Mouse (Mus musculus) stomach, embryonic 16.5 days (tissue): ENCODE results near the gene Tmem218. TPM values are rescaled to one million over a fixed set of nuclear protein-coding genes. Genes with fewer than 3 reads are reported as not detected.

Experiments used
- ATAC-seq: fragments of 200-750 bp; cut with Nextera tagmentation; 2 replicates; pipeline ENCODE4 v1.8.0; 2017; ENCODE audit warnings: moderate number of reproducible peaks, moderate TSS enrichment; ENCODE audit not compliant: insufficient read depth, low FRiP score
- H3K27ac ChIP-seq: fragments of 300-500 bp; sonication (generic); 2 replicates; pipeline ENCODE4 v1.5.1; 2014; ENCODE audit warnings: low read length
- H3K27me3 ChIP-seq: fragments of 300-500 bp; sonication (generic); 2 replicates; pipeline ENCODE4 v1.6.1; 2014; ENCODE audit warnings: low read length, control low read depth, mixed read lengths; ENCODE audit not compliant: control insufficient read depth, insufficient read depth
- H3K36me3 ChIP-seq: fragments of 300-500 bp; sonication (generic); 2 replicates; pipeline ENCODE4 v1.6.1; 2014; ENCODE audit warnings: low read length; ENCODE audit not compliant: control insufficient read depth, insufficient read depth
- H3K4me1 ChIP-seq: fragments of 300-500 bp; sonication (generic); 2 replicates; pipeline ENCODE4 v1.6.1; 2014; ENCODE audit warnings: low read length, control low read depth, mixed read lengths; ENCODE audit not compliant: control insufficient read depth, insufficient read depth
- H3K4me2 ChIP-seq: fragments of 300-500 bp; sonication (generic); 2 replicates; pipeline ENCODE4 v1.6.1; 2014; ENCODE audit warnings: low read depth, low read length, mixed read lengths
- H3K4me3 ChIP-seq: fragments of 300-500 bp; sonication (generic); replicated peaks from 2 replicates; pipeline ENCODE4 v1.5.1; 2014; ENCODE audit warnings: mild to moderate bottlenecking, low read length
- H3K9ac ChIP-seq: fragments of 300-500 bp; sonication (generic); 2 replicates; pipeline ENCODE4 v1.6.1; 2014; ENCODE audit warnings: low read length
- H3K9me3 ChIP-seq: fragments of 300-500 bp; sonication (generic); replicated peaks from 2 replicates; pipeline ENCODE4 v1.6.1; 2016; ENCODE audit warnings: low read length, control low read depth; ENCODE audit not compliant: control insufficient read depth
- WGBS: fragments of 180-500 bp; shearing (Covaris S2); extraction: QIAGEN DNeasy Blood & Tissue Kit; methylation state at CpG from one replicate; pipeline ENCODE4 v1.1.7; 2014; 5-methylcytosine and 5-hydroxymethylcytosine counted together
- polyA plus RNA-seq: library from polyadenylated mRNA; unstranded; fragments of >200 nt; fragmentation: Nextera tagmentation; extraction: Ambion mirVana; gene quantifications from 2 replicates; pipeline ENCODE4 v1.2.1, GENCODE M21; 2015

The Tmem218 gene
- polyA plus RNA-seq, 1 experiment from 2014 or later, result 9.8 TPM

- H3K9me3 ChIP-seq, result no peaks in the 10 kb centered on the region
- no peak overlapping the region for H3K27ac ChIP-seq
- H3K4me2 ChIP-seq, result no peak overlapping the region
- no peak overlapping the region for H3K9ac ChIP-seq
- H3K36me3 ChIP-seq, result no peaks in the 10 kb centered on the region
- H3K27me3 ChIP-seq, result no peaks in the 10 kb centered on the region
- no peak overlapping the region for H3K4me3 ChIP-seq
- no peak for ATAC-seq
- no peaks in the 10 kb centered on the region for H3K4me1 ChIP-seq
- 85% methylated on average over 8 of the region's 8 CpGs for WGBS
These were observed 12.7 kb downstream of the Tmem218 start for GRCm38 (mm10) chr9:37220755-37221154.

- H3K27ac ChIP-seq, result no peak overlapping the region
- no peaks in the 10 kb centered on the region for H3K9me3 ChIP-seq
- no peak overlapping the region for H3K4me2 ChIP-seq
- no peaks in the 10 kb centered on the region for H3K36me3 ChIP-seq
- H3K9ac ChIP-seq, result no peak overlapping the region
- no peak for ATAC-seq
- 88% methylated on average over 1 of the region's 1 CpGs for WGBS
- H3K4me1 ChIP-seq, result no peaks in the 10 kb centered on the region
- H3K4me3 ChIP-seq, result no peak overlapping the region
- no peaks in the 10 kb centered on the region for H3K27me3 ChIP-seq
These were observed 17.6 kb downstream of the Tmem218 start for GRCm38 (mm10) chr9:37225581-37225980.

DNA sequence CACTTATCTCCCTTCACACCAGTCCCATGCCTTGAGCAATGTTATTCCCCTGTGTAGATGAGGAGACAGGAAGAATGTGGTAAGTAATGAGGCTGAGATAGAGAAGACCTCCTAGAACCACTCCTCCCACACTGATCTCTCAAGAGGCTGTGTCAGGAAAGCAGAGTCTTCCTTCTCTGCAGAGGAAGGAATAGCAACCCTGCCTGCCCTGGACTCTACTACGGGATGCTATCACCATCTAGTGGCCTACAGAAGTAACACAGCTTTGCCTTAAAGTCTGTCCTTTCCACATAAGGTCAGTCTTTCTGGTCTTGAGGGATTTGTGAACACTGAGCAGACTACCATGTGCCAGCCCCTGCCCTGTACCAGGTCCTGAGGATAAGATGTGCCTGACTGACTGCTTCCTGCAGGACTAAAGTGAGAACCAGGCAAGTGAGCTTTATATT lies 21.9 kb downstream of the Tmem218 start:
- 0% methylated on average over 1 of the region's 1 CpGs for WGBS
- H3K27me3 ChIP-seq, result no peaks in the 10 kb centered on the region
- ATAC-seq, result peak; percentile 59

GRCm38 (mm10) chr9:37230486-37231195 lies 22.6 kb downstream of the Tmem218 start:
- 0 out of 2 replicates have a peak, but pooled peaks cover 2% of the 10 kb centered on the region for H3K4me1 ChIP-seq
- H3K27me3 ChIP-seq, result no peaks in the 10 kb centered on the region
- H3K27ac ChIP-seq, result no peak overlapping the region
- no peak overlapping the region for H3K9ac ChIP-seq
- H3K4me2 ChIP-seq, result no peak overlapping the region
- no peak for ATAC-seq
- H3K36me3 ChIP-seq, result no peaks in the 10 kb centered on the region
- WGBS, result 90% methylated on average over 9 of the region's 9 CpGs
- no peak overlapping the region for H3K4me3 ChIP-seq
- no peaks in the 10 kb centered on the region for H3K9me3 ChIP-seq

More for the DNA sequence above, 21.9 kb downstream of the Tmem218 start:
- Histone ChIP-seq H3K4me2 (no peak overlapping the region), H3K4me3 (no peak overlapping the region), H3K9ac (no peak overlapping the region), H3K27ac (no peak overlapping the region), H3K36me3 (no peaks in the 10 kb centered on the region), H3K9me3 (no peaks in the 10 kb centered on the region), H3K4me1 (no peaks in the 10 kb centered on the region)

DNA sequence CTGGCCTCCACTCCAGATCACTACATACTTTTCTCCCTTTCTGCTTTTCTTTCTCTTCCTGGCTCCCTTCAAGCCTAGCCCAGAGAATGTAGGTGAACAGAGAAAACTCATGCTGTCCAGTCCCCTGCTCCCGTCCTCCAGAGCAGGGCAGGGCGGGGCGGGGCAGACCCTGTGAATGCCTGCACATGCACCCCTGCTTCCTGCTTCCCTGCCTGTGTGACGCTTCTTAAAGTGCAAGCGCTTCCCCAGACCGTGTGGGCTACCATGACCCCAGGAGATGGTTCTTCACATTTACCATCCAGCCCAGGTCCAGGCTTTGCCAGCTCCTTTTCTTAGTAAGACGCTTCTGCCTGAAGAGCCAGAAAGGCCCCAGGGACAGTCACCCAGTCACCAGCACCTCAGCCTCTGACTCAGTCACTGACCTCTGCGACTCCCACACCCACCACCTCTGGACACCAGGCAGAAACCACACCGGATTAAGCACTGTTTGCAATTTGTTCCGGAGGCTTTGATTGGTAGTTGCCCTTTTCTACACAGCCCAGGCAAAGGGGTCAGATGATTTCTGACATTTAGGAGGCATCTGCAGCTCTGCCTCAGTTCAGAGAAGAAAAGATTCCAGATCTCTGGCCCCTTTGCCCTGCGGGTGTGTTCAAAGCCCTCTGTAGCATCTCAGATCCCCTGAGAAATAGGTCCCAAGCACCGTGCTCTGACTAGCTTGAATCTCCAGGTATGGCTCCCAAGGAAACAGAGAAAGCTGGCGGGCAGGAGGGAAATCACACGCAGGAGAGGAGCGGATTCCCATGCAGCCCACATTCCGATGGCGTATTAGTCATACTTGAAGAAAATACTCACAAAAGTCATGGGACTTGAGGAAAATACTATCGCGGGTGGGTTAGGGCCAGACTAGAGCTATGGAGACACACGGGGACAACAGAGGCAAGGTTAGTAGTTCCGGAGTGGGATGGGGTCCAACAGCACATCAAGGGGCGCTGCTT lies 24.5 kb downstream of the Tmem218 start:
- Histone ChIP-seq H3K4me1 (0 out of 2 replicates have a peak, but pooled peaks cover 3% of the 10 kb centered on the region), H3K9me3 (no peaks in the 10 kb centered on the region), H3K27me3 (no peaks in the 10 kb centered on the region), H3K36me3 (no peaks in the 10 kb centered on the region), H3K27ac (no peak overlapping the region), H3K4me3 (no peak overlapping the region), H3K4me2 (no peak overlapping the region), H3K9ac (no peak overlapping the region)
- WGBS, result 68% methylated on average over 22 of the region's 22 CpGs
- no peak for ATAC-seq

DNA sequence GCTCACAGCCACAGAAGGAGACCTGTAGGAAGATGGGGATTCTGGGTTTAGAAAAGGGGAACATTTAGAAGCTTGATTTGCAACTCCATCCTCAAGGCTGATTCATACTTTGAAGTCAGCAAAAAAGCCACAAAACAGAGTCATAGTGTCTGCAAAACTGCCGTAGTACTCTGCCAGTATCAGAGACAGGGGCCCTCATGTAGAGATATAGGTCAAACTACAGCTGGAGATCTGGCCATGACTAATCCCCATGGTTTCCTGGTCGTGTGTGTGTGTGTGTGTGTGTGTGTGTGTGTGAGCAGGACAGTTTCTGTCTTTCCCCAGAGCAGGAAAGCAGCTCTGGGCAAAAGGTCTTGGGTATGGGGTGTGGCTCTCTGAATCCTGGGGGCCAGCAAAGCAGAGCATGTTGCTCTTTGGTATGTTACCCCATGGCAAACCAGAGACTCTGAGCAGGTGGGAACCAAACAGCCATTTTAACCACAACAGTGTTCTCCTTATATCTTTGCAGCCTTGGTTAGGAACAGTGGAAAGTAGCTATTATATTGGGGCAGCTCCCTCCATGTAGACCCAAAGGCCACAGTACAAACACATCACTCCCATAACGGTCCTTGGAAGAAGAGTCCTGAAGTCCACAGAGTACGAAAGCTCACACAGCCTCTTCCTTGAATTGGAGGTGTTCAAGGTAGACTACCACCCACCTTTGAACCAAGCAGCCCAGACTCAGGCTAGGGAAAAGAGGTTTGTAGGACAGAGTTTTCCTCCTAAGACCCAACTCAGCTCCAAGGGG lies 28.1 kb downstream of the Tmem218 start:
- Histone ChIP-seq H3K4me1 (0 out of 2 replicates have a peak, but pooled peaks cover 3% of the 10 kb centered on the region), H3K27ac (no peak overlapping the region), H3K9ac (no peak overlapping the region), H3K36me3 (no peaks in the 10 kb centered on the region), H3K9me3 (no peaks in the 10 kb centered on the region), H3K4me2 (no peak overlapping the region), H3K4me3 (no peak overlapping the region), H3K27me3 (no peaks in the 10 kb centered on the region)
- WGBS, result 59% methylated on average over 4 of the region's 4 CpGs
- ATAC-seq, result peak; percentile 37; the same call in 1 of the 2 replicates

DNA sequence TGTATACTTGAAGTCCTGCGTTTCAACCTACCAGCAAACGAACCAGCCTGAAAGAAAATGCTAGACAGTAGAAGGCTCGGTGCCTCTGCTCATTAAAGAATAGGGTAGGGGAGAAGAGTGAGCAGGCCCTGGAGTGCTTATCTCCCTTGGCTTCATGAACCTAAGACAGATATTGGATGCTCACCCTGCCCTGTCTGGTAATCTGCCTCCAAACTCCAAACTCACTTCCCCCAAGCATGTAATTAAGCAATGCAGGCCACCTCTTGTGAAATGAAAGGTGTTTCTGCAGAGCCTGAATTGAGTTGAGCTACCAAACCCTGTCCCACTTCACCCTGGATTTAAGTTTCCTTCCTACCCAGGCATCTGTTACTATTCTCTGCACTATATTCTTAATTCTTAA lies 34.7 kb downstream of the Tmem218 start:
- WGBS, result 81% methylated on average over 3 of the region's 3 CpGs
- no peaks in the 10 kb centered on the region for H3K9me3 ChIP-seq
- no peaks in the 10 kb centered on the region for H3K4me1 ChIP-seq
- H3K36me3 ChIP-seq, result no peaks in the 10 kb centered on the region
- H3K9ac ChIP-seq, result no peak overlapping the region
- no peak overlapping the region for H3K4me2 ChIP-seq
- H3K4me3 ChIP-seq, result no peak overlapping the region
- no peak overlapping the region for H3K27ac ChIP-seq
- no peak for ATAC-seq
- no peaks in the 10 kb centered on the region; the same call in 1 of the 2 replicates for H3K27me3 ChIP-seq

GRCm38 (mm10) chr9:37244600-37244999 lies 36.6 kb downstream of the Tmem218 start:
- Histone ChIP-seq H3K9me3 (no peaks in the 10 kb centered on the region), H3K4me2 (no peak overlapping the region), H3K4me1 (peaks cover 6% of the 10 kb centered on the region; the same call in 1 of the 2 replicates), H3K9ac (no peak overlapping the region), H3K36me3 (no peaks in the 10 kb centered on the region), H3K27me3 (no peaks in the 10 kb centered on the region; the same call in 1 of the 2 replicates), H3K4me3 (no peak overlapping the region), H3K27ac (no peak overlapping the region)
- no peak for ATAC-seq
- WGBS, result 38% methylated on average over 1 of the region's 1 CpGs
